Mouse (Mus musculus) hindbrain, embryonic 14.5 days (tissue): ENCODE data around the gene Gas7. TPM values are rescaled to one million over a fixed set of nuclear protein-coding genes. Genes with fewer than 3 reads are reported as not detected.

Experiments
- ATAC-seq: fragments of 200-750 bp; cut with Nextera tagmentation; 2 replicates; pipeline ENCODE4 v1.8.0; 2017; ENCODE audit warnings: moderate number of reproducible peaks, mild to moderate bottlenecking, moderate TSS enrichment, moderate library complexity; ENCODE audit not compliant: low FRiP score
- DNase-seq: peaks from one replicate; pipeline ENCODE4 v3.0.0-alpha.2; 2015; ENCODE audit warnings: low spot score
- H3K27ac ChIP-seq: fragments of 300-500 bp; sonication (generic); 2 replicates; pipeline ENCODE4 v1.5.1; 2014; ENCODE audit warnings: mild to moderate bottlenecking, moderate library complexity
- H3K27me3 ChIP-seq: fragments of 300-500 bp; sonication (generic); 2 replicates; pipeline ENCODE4 v1.6.1; 2014; ENCODE audit warnings: mild to moderate bottlenecking, low read length, mixed read lengths; ENCODE audit not compliant: control insufficient read depth, insufficient read depth
- H3K36me3 ChIP-seq: fragments of 300-500 bp; sonication (generic); replicated peaks from 2 replicates; pipeline ENCODE4 v1.6.1; 2014; ENCODE audit not compliant: control insufficient read depth, insufficient read depth
- H3K4me1 ChIP-seq: fragments of 300-500 bp; sonication (generic); replicated peaks from 2 replicates; pipeline ENCODE4 v1.6.1; 2014; ENCODE audit warnings: antibody characterized with exemption, low read length, mixed read lengths; ENCODE audit not compliant: control insufficient read depth, insufficient read depth
- H3K4me2 ChIP-seq: fragments of 300-500 bp; sonication (generic); replicated peaks from 2 replicates; pipeline ENCODE4 v1.6.1; 2014; ENCODE audit warnings: mild to moderate bottlenecking, moderate library complexity
- H3K4me3 ChIP-seq: fragments of 300-500 bp; sonication (generic); replicated peaks from 2 replicates; pipeline ENCODE4 v1.5.1; 2014; ENCODE audit warnings: mild to moderate bottlenecking, low read length
- H3K9ac ChIP-seq: fragments of 300-500 bp; sonication (generic); 2 replicates; pipeline ENCODE4 v1.6.1; 2014
- H3K9me3 ChIP-seq: fragments of 300-500 bp; sonication (generic); 2 replicates; pipeline ENCODE4 v1.6.1; 2016; ENCODE audit warnings: low read length; ENCODE audit not compliant: control insufficient read depth
- WGBS: fragments of 180-500 bp; shearing (Covaris S2); extraction: QIAGEN DNeasy Blood & Tissue Kit; methylation state at CpG from one replicate; pipeline ENCODE4 v1.1.7; 2014; 5-methylcytosine and 5-hydroxymethylcytosine counted together
- polyA plus RNA-seq: library from polyadenylated mRNA; unstranded; fragments of >200 nt; fragmentation: Nextera tagmentation; extraction: Ambion mirVana; gene quantifications from 2 replicates; pipeline ENCODE4 v1.2.1, GENCODE M21; 2014

The Gas7 gene
- polyA plus RNA-seq, 1 experiment from 2014 or later: 19.4 TPM

DNA sequence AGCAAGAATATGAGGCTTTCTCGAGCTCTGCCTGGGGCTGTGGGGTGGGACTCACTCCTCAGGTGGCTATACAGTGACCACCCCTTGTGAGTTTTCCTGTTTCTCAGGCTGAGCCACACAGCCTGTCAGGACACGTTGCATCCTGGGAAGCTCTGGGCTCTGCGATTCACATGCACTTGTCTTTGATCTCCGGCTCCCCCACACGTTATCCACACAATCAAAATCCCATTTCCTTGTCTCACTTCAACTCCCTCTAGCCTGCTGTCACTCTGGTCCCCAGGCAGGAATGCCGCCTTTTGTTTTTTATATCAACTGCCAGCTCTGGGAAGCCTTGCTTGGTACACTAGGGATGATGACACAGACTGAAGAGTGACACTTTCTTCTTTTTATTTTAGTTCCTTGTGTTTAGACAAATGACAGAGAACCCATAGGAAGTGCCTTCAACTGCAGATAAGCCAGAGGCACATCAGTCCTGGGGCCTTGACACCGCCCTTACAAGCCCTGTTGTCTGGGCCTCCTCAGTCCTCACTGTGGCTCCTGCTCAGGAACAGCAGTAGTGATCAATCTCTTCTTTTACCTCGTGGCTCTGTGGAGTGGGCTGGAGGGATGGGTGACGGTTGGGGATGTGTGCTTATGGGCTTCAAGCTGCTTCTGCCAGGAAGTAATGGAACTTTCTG is 103.7 kb downstream of the Gas7 start:
- peak overlapping the region; percentile 35; the same call in 1 of the 2 replicates for H3K27ac ChIP-seq
- H3K36me3 ChIP-seq: no peaks in the 10 kb centered on the region
- no peak overlapping the region for H3K9ac ChIP-seq
- ATAC-seq: no peak
- no peak overlapping the region for H3K4me2 ChIP-seq
- H3K27me3 ChIP-seq: no peaks in the 10 kb centered on the region
- no peaks in the 10 kb centered on the region for H3K9me3 ChIP-seq
- no peak for DNase-seq
- peaks cover 9% of the 10 kb centered on the region for H3K4me1 ChIP-seq
- WGBS: 10% methylated on average over 9 of the region's 9 CpGs
- no peak overlapping the region for H3K4me3 ChIP-seq

- H3K4me3 ChIP-seq: no peak overlapping the region
- peak overlapping the region; percentile 35; the same call in 1 of the 2 replicates for H3K27ac ChIP-seq
- 80% methylated on average over 5 of the region's 5 CpGs for WGBS
- no peak for DNase-seq
- ATAC-seq: no peak
- no peaks in the 10 kb centered on the region for H3K27me3 ChIP-seq
- no peaks in the 10 kb centered on the region for H3K9me3 ChIP-seq
- H3K9ac ChIP-seq: no peak overlapping the region
- no peak overlapping the region for H3K4me2 ChIP-seq
- H3K36me3 ChIP-seq: no peaks in the 10 kb centered on the region
- H3K4me1 ChIP-seq: peaks cover 9% of the 10 kb centered on the region
Measured at GRCm38 (mm10) chr11:67559522-67559921, 104.3 kb downstream of the Gas7 start.

- Histone ChIP-seq H3K4me3 (no peak overlapping the region), H3K27ac (no peak overlapping the region), H3K4me2 (no peak overlapping the region), H3K36me3 (no peaks in the 10 kb centered on the region), H3K27me3 (no peaks in the 10 kb centered on the region), H3K4me1 (peaks cover 9% of the 10 kb centered on the region), H3K9me3 (no peaks in the 10 kb centered on the region), H3K9ac (no peak overlapping the region)
- DNase-seq (no peak), ATAC-seq (no peak)
- WGBS: 58% methylated on average over 4 of the region's 4 CpGs
Measured at GRCm38 (mm10) chr11:67561631-67562030, 106.4 kb downstream of the Gas7 start.

DNA sequence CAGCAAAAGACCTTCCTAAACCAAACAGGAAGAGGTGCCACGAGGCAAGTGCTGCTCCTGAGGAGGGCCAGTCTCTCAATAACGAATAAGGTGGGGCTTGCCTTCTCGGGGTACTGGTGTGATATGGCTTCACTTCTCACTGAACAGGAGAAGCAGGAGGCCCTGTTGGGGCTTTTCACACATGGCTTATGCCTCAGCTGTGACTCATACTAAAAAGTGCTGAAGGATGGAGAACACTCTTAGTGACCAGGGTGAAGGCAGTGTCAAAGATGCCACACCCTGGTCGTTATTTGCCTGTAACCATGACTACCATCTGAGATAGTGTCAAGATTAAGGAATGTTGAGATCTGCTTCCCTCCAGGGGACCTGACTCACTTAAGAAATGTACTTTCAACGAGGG is 107.9 kb downstream of the Gas7 start:
- ATAC-seq: no peak
- no peak for DNase-seq
- no peak overlapping the region for H3K4me3 ChIP-seq
- H3K27me3 ChIP-seq: no peaks in the 10 kb centered on the region
- H3K9ac ChIP-seq: no peak overlapping the region
- H3K9me3 ChIP-seq: no peaks in the 10 kb centered on the region
- H3K36me3 ChIP-seq: no peaks in the 10 kb centered on the region
- WGBS: 73% methylated on average over 5 of the region's 5 CpGs
- peaks cover 8% of the 10 kb centered on the region for H3K4me1 ChIP-seq
- H3K4me2 ChIP-seq: no peak overlapping the region
- H3K27ac ChIP-seq: no peak overlapping the region

DNA sequence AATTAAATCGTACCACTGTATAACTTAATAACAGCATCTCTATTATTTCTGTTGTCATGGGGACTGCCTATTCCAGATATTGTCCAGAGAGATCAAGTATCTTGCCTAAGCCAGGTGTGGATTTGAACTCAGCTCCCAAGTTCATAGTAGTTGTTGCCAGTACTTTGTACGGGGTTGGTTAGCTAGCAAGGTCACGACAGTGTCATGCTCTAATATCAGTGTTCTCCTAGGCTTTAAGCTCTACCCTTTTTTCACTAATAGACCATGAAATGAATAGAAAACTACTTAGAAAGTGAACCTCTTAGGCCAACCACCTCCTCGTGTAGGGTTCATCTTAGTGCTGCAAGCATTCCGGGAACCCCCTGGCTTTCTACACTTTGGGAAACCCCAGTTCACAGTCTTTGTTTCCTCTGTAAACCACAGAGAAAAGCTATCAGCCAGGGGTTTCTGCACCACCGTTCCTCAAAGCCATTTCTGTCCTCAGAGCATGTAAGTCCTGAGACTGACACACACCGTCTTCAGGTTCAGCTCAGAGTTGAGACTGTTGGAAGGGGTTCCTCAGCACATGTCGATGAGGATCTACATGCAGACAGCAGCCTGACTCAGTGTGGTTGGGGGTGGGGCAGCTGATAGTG is 108.9 kb downstream of the Gas7 start:
- Histone ChIP-seq H3K9ac (no peak overlapping the region), H3K4me3 (no peak overlapping the region), H3K4me1 (no peaks in the 10 kb centered on the region), H3K9me3 (no peaks in the 10 kb centered on the region), H3K36me3 (no peaks in the 10 kb centered on the region), H3K4me2 (no peak overlapping the region), H3K27ac (no peak overlapping the region), H3K27me3 (no peaks in the 10 kb centered on the region)
- DNase-seq (no peak), ATAC-seq (no peak)
- WGBS: 87% methylated on average over 8 of the region's 8 CpGs

DNA sequence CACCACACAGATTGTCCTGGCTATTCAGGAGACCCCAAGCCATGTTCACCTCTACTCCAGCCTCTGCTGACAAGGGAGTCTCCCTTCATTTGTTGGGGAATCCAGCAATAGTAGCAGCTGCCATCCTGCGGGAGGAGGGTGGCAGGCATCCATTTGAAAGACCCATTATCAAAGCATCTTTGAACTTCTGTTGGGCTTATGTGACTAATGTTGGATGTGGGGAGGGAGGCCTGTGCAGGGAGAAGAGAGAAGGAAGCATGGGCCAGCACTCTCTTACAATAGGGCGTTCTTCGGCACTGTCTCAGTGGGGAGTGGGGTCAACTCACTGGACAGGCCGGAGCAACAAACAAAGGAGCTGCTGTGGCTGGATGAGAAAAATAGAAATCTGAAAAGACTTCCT is 110.3 kb downstream of the Gas7 start:
- no peaks in the 10 kb centered on the region for H3K36me3 ChIP-seq
- no peaks in the 10 kb centered on the region; the same call in 1 of the 2 replicates for H3K4me1 ChIP-seq
- no peak for DNase-seq
- 30% methylated on average over 4 of the region's 4 CpGs for WGBS
- H3K27me3 ChIP-seq: no peaks in the 10 kb centered on the region
- no peak for ATAC-seq
- H3K9me3 ChIP-seq: no peaks in the 10 kb centered on the region
- H3K4me3 ChIP-seq: no peak overlapping the region
- H3K27ac ChIP-seq: no peak overlapping the region
- H3K9ac ChIP-seq: no peak overlapping the region
- H3K4me2 ChIP-seq: no peak overlapping the region

DNA sequence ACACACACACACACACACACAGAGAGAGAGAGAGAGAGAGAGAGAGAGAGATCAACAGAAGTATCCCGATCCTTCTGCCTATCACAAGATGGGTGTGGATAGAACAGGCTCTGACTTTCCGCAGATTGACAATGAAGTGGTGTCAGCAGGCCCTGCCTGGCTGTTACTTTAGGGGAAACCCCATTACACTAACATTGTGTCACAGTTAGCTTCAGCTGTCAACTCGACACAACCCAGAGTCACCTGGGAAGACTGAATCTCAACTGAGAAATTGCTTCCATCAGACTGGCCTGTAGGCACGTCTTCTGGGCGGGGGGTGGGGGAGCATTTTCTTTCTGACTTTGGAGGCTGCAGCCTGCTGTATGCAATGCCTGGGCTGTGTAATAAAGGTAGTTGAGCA is 111.5 kb downstream of the Gas7 start:
- Histone ChIP-seq H3K4me1 (peaks cover 6% of the 10 kb centered on the region; the same call in 1 of the 2 replicates), H3K27ac (no peak overlapping the region), H3K4me3 (no peak overlapping the region), H3K27me3 (no peaks in the 10 kb centered on the region), H3K4me2 (no peak overlapping the region), H3K9ac (no peak overlapping the region), H3K9me3 (no peaks in the 10 kb centered on the region), H3K36me3 (no peaks in the 10 kb centered on the region)
- no peak for DNase-seq
- ATAC-seq: no peak
- WGBS: 89% methylated on average over 5 of the region's 5 CpGs

GRCm38 (mm10) chr11:67567184-67567583 is 111.9 kb downstream of the Gas7 start:
- WGBS: 72% methylated on average over 5 of the region's 5 CpGs
- Histone ChIP-seq H3K9ac (no peak overlapping the region), H3K36me3 (no peaks in the 10 kb centered on the region), H3K4me2 (no peak overlapping the region), H3K9me3 (no peaks in the 10 kb centered on the region), H3K27me3 (no peaks in the 10 kb centered on the region), H3K4me3 (no peak overlapping the region), H3K27ac (no peak overlapping the region), H3K4me1 (peaks cover 6% of the 10 kb centered on the region; the same call in 1 of the 2 replicates)
- ATAC-seq (no peak), DNase-seq (no peak)

GRCm38 (mm10) chr11:67567991-67568390 is 112.8 kb downstream of the Gas7 start:
- Histone ChIP-seq H3K36me3 (no peaks in the 10 kb centered on the region), H3K4me2 (no peak overlapping the region), H3K4me3 (no peak overlapping the region), H3K27ac (no peak overlapping the region), H3K9ac (no peak overlapping the region), H3K4me1 (peaks cover 6% of the 10 kb centered on the region; the same call in 1 of the 2 replicates), H3K9me3 (no peaks in the 10 kb centered on the region), H3K27me3 (no peaks in the 10 kb centered on the region)
- ATAC-seq (no peak), DNase-seq (no peak)
- 96% methylated on average over 4 of the region's 4 CpGs for WGBS
